Mouse (Mus musculus) Muller cell, postnatal 12 days (primary cell): Measurements from ENCODE around the gene Hdac10.

Experiments used
- DNase-seq: peaks from one replicate; pipeline ENCODE4 v3.0.0-alpha.2; 2015; ENCODE audit errors: inconsistent ontology term

Gene Hdac10

DNA sequence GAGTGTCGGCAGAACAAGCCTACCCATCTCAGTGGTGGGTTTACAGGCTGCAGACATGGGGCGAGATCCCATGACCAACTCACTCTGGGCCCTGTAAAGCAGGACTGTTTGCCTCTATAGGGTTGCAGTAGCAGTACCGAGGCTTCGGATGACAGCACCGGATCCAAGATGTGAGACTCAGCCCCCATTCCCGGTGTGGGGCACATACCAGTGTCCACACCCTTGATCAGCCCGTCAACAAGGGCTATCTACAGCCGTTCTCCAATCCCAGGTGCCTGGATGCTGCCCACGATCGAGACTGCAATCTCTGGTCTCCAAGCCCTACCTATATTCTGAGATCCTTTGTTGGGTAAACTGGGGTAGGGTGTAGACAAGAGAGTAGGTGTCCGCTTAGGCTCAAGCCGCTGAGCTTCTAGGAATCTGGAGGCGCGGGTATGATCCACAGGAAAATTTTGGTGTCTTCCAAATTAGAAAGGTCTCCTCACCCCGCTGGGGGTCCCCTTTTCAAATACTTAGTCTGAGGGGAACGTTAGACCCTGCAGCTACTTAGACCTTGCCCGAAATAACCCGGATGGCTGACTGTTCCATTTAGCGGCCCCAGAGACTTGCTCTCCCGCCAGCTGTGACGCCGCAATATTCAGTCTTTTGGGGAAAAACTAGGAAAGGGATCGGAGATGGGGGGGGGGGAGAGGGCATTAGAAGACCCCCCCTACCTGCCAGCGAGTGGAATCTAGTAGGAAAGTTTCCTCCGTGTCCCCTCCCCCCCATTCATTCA, 20.2 kb upstream of the Hdac10 start:
- no peak for DNase-seq

DNA sequence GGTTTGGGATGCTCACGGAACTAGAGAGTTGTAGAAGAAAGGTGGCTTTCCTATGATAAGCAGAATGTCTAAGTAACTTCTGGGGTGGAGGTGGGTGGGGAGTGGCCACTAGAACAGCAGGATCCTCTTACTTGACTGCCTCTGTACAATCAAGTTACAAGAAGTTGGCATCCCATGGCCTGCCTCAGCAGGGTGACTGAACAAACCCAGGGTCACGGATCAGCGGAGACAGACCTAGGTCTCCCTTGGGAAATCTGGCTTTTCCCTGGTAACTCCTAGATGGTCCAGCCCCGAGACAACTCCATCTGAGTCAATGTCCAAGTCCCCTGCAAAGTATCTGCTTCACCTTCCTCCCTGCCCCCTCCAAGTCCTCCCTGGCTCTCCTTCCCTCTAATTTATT, 19.4 kb upstream of the Hdac10 start:
- no peak for DNase-seq

DNA sequence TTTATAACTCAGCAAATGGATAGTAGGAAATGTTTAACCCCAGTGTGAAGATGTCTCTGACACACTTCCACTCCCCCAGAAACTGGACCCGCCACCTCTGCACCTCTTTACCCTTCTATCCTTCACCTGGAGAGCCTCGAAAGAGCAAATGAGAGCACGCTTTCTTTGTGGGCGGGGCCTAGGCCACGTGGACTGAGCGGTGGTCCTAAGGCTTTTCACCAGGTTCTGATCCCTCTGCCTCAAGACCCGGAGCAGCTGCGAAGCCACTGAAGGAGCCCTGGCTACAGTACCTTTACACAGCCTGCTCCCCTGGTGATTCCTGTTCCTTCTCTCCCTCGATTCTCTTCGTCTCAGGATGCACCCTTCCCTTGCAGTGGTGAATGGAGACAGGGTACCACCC, 19.0 kb upstream of the Hdac10 start:
- DNase-seq: no peak

DNA sequence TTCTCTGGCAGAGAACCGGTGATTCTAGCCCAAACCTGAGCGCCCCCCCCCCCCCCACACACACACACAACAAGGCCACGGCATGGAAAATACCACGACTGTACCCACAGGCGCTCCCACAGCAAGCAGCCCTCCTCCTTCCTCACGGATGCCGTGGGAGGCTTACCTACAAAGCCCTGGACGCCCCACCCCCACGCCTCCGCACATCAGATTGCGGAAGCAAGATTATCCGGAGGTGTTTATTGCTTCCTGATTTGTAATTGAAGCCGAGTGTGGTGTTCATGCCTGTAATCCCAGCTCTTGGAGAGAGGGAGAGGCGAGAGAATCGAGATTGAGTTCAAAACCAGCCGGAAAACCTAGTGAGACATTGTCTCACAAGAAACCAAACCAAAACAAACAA, 18.5 kb upstream of the Hdac10 start:
- no peak for DNase-seq

DNA sequence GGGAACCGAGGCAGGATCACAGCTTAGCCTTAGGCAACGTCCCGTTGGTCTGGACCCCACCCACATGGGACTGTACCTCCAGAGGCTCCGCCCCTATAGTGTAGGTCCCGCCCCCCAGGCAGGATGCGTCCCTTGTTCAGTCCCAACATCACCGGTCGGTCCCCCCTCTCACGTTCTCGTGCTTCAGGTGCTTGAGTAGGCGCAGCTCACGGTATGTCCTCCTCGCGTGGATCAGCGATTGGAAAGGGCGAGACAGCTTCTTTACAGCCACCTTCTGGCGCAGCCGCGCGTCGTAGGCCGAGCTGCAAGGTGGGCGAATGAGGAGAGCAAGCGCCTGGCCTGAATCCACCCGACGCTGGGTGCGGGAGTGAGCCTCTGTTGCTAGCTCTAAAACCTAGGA, 18.0 kb upstream of the Hdac10 start:
- DNase-seq: peak; percentile 36

DNA sequence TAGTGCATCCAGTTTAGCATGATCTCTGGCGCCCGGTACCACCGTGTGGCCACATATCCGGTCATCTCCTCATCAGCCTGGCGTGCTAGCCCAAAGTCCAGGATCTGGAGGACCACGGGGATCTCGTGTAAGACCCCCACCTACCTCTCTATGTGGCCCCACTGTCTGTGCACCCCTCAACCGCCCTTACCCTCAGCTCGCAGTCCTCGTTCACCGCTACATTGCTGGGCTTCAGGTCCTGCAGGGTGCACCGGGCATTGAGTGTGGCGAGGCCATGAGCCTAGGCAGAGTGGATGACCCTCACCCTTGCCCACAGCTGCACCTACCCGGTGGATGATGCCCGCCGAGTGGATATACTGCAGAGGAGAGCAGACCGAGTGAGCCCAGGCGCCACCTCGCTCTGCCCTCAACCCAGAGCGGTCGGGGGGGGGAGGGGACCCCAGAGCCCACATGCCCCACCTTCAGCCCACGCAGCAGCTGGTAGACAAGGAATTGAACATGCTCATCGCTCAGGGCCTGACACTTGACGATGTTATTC, 17.4 kb upstream of the Hdac10 start:
- DNase-seq: no peak

DNA sequence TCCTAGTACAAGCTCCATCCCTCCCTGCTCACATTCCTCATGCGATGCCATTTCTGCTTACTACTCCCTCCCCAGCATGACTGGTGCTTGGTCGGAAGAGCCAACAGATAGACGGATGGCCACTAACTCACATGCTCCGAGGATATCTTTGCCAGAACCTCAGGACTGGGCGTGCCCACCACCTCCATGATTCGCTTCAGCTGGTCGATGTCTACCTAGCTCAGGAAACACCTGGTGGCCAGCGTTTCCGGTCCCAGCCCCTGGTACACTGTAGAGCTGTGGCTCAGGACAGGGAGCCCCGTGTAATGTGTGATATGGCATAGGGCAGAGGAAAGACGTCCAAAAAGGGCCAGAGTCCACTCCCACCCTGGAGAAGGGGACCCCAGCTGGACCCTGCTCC, 16.5 kb upstream of the Hdac10 start:
- no peak for DNase-seq

DNA sequence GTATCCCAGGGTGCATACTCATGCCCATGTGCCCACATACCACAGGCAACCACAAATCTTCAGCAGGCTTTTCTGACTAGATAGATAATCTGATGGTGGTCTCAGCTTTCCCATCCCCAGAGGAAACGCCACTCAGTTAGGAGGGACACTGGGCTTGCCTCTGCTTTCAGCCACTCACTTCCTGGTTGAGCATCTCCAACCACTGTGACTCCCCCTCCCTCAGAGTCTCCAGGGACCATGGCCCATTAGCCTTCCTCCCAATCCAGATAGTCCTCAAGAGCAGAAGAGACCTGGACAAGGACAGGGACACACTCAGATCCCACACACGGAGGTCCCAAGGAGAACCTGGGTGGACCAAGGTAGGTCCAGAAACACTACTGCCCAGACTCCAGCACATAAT, 14.6 kb upstream of the Hdac10 start:
- DNase-seq: no peak

DNA sequence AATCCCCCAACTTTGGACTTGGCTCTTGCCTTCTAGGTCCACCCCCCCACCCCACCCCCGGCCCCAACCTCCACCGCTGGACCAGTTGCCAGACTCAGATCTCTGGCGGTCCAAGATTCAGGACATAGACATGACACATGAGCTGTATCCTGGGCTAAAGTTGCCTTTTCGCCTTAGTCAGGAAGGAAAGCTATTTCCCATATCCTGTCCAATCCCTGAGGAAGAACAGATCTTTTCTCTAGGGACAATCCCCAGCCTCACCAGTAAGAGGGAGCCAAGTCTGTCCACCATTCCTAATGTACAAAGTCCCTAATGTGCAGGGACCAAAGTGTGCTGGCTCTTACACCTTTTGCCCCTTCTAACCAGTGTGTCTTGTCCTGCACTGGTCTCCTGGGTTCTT, 13.4 kb upstream of the Hdac10 start:
- no peak for DNase-seq

DNA sequence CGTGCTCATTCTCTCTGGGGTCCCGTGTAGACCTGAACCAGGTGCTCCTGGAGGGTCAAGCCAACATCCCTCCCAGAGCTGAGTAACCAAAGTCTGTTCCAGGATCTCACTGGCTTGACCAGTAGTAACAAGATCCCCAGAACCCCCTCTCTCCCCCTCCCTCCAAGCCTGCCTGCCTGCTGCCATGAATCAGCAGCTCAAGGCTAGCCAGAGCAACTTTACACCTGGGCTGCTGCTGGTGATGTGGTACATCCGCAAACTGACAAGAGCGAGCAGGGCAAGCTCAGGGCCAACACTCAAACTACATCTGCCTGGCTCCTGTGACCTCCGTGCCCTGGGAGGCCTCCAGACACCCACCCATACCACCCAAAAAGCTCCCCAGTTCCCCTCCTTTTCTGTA, 12.9 kb upstream of the Hdac10 start:
- no peak for DNase-seq

DNA sequence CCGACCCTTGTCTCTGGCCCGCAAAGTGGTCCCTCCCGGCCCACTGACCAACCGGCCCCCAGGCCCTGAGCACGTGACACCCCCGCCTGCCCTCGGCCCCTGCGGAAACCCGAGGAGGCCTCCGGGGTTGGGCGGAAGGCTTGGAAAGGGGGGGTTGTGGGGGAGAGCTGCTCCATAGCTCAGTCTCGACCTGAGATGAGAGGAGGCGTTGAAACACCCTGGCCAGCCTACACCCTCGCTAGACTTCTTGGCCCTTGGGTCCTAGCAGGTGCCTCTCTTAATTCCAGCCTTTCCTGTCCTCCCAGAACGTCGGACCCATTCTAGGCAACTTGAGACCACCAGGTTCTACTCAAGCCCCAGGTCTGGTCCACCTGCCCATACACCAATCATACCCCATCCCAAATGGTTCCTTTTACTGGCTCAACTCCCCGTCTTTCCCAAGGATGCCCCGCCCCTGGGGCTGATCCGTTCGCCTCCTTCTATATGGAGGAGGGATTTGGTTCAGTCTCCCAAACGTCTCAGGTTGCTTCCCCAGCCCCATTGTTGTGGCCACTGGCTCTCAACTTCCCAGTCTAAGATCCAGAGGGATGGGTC, 12.3 kb upstream of the Hdac10 start, which contains the start of gene Mapk12:
Gene Mapk12, minus strand, starts transcription at position 45 of the 594 bp plus-strand sequence.
- DNase-seq: peak; percentile 47

DNA sequence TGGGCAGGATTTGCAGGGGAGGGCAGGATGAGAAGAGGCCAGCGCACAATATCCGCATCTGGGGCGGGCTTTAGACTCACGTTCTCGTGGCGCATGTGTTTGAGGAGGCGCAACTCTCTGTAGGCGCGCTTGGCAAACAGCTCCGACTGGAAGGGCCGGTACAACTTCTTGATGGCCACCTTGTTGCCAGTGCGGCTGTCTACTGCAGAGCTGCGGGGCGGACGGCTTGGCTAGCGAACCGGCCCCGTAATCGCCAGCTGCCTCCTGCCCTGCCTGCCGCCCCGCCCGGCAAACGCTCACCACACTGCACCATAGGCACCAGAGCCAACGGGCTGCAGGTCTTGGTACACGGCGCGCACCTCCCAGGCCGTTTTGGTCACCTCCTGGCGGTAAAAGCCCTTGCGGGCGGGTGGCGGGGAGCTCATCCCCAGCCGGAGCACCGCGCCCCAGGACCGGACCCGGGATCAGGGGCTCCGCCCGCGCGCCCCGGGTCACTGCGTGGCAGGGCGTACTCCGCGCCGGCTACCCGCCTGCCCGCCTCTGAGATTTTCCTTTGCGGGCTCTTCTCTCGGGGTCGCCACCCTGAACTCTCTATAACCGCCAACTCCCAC, 11.7 kb upstream of the Hdac10 start:
- DNase-seq: peak; percentile 39

DNA sequence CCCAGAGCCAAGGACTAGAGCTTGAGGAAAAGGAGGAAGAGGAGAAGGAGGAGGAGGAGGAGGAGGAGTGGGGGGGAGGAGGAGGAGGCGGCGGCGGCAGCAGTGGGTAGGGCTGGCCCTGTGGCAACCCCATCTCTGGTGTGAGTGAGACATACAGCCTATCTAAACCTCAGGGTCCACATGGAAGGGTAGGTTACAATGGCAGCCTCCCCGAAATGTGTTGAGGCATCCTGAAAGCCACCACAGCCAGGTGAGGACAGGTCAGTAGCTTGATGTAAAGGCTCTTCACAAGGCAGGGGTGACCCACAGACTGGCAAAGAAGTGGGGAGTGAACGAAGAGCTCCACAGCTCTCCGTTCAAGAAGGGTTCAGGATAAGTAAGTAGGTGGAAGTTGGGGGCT, 10.0 kb upstream of the Hdac10 start:
- DNase-seq: no peak

DNA sequence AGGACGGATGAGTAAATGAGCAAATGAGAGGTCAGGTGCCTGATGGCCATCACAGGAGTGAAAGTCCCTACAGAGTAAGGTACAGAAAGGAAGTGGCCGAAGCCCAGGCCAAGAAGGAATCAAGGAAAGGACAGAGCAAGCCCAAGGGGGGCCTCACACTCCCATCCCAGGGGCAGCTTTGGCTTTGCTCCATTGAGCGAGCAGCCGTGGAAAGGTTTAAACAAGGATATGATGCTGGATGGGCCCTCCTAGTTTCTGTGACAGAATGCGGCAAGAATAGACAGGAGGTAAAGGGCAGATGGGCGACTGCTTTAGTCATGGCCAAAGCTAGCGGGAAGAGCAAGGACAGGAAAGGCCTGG, 9.5 kb upstream of the Hdac10 start:
- DNase-seq: no peak

DNA sequence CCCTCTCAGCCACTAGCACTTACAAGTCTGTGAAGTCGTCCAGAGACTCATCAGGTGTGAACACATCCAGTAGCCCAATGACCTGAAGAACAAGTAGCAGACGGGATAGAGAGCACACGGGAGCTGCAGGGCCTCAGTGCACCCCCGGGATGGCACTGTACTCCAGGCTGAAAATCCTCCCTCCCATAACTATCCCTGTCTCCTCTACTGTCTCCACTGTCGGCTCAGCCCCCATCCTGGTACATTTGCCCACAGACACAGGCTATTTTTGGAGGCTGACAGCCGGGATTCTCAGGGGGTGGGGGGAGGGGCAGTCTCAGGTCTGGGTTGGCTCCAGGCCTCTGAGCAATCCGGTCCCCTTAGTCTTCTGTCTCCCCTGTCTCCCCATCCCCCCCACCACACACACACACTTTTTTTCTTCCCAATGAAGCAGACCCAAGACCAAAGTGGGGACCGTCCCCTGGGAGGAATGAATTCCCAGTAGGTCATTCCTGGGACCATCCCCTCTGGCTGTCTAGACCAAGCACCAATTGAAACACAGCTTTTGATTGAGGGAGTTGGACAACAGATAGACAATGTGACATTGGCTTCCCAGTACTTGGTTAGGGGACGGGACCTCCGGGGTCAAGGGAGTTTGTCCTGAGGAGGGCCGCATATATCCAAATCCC, 9.0 kb upstream of the Hdac10 start:
- DNase-seq: no peak

DNA sequence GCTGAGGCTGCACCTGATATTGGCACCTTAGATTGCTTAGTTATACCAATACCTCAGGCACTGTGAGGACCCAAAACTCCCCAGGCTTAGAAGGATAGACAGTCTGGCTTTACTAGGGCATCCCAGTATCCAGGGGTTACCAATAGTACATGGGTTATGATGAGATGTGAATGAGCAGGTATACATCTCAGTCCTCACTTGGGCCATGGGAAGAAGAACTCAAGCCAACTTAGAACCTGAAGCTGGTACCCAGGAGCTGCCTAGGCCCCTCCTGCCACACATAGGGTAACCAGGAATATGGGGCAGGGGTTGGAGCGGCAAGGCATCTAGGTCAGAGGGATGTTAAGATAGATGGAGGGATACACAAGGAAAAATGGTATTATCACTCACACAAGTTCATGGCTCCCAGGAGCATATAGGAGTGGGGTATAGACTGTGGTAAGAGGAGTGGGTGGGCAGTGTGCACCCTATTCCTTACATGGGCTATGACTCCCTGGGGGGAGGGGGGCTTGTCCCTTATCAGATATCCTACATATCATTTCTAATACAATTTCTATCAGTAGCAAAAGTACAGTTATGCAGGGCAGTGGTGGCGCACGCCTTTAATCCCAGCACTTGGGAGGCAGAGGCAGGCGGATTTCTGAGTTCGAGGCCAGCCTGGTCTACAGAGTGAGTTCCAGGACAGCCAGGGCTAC, 8.1 kb upstream of the Hdac10 start:
- no peak for DNase-seq

DNA sequence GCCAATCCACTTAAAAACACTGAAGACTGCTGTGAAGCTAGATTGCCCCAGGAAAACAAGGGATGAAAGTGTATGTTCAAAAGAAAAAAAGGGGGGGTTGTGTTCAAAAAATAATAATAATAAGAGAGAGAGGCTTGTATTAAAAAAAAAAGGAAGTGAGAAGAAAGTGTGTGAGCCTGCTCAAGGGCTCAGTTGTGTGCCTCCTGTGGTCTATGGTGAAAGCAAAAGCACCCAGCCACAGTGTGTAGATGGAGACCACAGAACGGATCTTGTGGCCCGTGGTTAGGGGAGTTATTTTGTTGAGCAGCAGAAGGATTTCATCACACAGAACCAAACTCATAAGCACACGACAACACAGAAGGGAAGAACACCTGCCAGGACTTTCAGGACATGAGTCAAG, 2.8 kb upstream of the Hdac10 start:
- DNase-seq: no peak

DNA sequence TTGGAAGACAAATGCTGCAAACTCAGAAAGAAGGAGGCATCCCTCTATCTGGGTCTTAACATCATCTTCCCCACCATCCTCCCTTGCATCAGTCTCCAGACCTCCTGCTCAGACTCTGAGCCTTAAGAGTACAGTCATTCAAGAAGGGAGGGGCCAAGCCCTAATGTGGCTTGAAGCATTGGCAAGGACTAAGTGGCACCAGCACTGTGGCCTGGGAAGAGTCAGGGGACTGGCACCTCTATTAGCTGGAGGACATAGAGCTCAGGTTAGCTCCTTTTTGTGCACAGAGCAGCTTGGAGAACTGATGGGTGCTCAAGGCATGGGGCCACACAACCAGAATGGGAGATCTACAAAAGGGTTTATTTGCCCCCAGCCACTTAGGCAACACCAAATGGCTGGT, 1.7 kb upstream of the Hdac10 start:
- DNase-seq: no peak

DNA sequence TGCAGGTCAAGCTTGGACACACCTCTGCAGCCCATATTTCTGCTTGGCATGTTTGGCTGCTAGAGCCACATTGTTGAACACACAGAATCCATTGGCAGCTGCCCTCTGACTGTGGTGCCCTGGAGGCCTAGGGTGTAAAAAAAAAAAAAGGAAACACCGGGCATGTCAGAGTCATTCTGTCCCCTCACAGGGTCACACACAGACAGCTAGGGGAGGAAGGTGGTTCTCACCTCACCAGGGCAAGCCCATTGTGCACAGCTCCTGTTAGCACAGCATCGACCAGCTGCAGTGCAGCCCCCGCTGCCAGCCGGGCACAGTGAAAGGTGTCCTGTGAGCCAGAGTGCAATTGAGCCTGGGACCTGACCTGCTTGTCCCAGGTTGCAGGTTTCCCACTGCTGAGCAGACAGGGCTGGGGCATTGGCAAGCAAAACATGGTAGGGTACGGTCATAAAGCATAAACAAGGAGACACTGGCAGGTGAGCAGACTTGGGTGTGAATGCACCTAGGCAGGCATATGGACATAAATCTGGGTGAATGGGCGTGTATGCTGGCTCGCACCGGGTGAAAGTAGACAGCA, 1.0 kb downstream of the Hdac10 start:
- no peak for DNase-seq

DNA sequence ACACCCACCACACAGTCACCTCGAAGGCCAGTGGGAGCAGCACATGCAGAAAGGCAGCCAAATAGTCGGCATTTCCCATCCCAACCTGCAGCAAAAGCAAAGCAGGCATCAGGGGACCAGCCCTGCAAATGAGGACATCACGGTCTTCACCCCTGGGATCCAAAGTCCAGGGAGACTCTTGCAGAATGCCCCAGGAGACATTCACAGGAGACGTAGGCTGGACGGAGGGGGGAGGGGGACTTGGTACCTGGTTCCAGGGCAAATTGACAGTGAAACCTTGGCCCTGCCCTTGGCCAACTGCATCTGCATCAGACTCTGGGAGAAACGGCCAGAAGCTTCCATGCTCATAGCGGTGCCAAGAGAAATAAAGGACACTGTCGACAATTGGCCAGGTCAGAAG, 1.9 kb downstream of the Hdac10 start:
- no peak for DNase-seq

DNA sequence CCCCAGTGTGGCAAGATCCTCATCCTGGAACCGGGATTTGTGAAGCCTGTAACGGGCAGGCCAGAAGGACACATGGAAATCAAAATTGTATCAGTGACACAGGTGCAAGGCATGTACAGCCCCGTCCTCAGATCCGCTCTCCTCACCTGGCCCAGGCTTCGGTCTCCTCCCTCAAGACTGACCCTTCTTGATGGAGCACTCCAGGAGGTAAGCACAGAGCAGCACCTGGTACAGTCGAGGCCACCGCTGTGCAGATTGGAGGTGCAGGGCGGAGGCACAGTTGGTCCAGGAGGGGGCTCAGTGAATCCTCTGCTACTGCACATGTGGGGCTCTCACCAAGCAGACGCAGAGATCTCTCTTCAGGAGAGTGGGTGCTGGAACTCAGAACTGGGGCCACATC, 3.1 kb downstream of the Hdac10 start:
- no peak for DNase-seq

DNA sequence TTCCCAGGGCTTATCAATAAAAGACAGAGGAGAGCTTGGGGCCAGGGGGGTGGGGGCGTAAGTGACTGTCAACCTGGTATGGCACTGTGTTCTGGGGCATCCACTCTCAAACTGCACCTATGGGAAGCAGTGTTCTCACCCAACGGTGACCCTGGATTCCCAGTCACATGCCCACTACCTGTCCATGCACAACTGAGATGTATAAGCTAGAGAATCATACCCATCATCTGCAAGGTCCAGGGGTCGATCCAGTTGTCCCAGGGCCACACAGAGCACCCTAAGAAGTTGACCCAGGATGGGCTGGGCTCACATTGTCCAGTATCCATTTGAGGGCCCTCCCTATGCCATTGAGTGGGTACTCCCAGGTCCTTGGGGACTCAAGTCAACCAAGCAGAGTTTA, 4.2 kb downstream of the Hdac10 start:
- no peak for DNase-seq
